Mouse (Mus musculus): ENCODE data around the gene 4931406C07Rik.
"Not testable (repeated sequence)": the region's sequence is repeated elsewhere in the genome, so short reads cannot be mapped to it uniquely, and the experiment has no call there.

4931406C07Rik gene

DNA sequence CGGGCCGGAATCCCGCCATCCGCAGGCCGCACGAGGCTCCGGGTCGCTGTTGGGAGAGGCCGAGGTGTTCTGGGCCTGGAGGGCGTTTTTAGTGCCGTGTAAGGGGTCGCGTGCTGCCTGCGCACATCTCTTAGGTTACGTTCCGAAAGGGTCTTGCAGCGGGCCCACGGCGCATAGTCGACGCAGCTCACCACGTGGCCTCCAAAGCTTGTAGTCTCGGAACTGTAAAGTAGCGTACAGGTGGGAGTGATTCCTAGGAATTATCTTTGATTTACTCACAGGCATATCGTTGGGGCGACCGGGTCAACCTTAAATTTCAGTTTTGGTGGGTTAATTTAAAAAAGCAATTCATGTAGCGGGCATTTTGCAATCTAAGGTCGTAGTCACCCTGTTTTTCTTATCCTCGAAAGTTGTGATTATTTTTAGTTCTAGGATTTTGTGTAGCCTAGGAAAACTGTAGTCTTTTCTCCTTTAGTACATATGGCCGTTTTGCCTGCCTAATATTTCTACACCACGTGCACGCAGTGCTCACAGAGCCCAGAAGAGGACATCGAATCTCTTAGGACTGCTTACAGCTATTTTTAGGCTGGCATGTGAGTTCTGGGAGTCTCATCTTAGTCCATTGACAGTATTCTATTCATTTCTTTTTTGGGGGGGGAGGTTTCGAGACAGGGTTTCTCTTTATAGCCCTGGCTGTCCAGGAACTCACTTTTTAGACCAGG, at the start of gene 4931406C07Rik:
Gene 4931406C07Rik, minus strand, starts transcription at position 51 of the 722 bp plus-strand sequence.
- no peak for DNase-seq

DNA sequence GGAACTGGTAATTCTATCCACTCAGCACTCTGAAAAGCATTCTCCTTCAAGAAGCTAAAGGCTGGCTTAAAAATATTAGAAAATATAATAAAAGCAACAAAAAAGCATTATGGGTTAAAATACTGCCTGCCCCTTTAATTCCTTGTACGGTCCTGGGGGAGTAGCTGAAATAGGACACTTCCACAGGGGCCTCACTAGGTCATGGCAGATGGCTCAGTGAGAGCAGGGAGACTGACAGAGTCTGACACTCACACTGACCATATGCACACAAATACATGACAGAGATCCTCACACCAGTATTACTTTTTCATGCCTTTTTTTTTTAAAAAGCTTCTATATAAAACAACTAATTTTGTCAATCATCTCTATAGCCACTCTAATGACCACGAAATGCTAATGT, 43.7 kb upstream of the 4931406C07Rik start:
- DNase-seq: no peak

DNA sequence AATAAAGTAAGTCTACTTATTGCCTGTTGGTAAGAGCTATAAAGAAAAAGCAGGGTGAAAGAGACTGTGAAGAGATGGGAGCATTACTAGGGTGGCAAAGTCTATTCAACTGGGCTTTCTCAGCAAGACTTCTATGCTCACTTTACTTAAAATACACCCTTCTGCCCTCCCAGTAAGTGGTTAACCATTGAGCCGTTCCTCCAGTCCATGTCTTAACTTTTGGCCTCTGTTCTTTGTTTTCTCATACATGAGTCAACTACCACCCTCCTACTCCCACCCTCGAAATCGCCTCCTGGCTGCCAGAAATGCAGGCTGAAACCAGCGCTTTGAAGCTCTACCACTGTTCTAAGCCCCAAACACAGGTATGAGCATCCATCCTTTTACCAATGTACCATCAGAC, 31.5 kb upstream of the 4931406C07Rik start:
- no peak for DNase-seq

DNA sequence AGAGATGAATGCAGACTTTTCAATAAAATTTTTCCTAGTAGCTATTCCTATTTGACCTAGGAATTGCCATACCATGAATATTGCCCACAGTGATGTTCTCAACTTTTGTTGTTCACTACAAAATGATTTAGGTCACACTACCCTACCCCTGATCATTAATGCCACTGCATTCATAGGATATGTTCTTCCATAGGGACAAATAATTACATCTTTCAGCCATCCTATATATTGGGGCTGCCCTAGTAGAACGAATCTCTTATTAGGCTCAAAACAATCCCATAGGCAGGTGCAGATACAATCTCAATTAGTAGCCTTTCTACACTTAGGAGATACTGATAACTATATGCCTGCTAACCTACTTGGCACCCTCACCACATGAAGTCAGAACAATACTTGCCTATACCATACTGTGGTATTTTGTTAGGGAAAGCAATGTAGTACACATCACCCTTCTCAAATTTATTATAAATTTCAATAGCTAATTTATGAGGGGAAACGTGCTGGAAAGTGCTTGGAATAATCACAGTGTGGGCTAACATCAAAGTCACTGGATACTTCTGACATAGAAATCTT, 12.0 kb upstream of the 4931406C07Rik start:
- DNase-seq: no peak

DNA sequence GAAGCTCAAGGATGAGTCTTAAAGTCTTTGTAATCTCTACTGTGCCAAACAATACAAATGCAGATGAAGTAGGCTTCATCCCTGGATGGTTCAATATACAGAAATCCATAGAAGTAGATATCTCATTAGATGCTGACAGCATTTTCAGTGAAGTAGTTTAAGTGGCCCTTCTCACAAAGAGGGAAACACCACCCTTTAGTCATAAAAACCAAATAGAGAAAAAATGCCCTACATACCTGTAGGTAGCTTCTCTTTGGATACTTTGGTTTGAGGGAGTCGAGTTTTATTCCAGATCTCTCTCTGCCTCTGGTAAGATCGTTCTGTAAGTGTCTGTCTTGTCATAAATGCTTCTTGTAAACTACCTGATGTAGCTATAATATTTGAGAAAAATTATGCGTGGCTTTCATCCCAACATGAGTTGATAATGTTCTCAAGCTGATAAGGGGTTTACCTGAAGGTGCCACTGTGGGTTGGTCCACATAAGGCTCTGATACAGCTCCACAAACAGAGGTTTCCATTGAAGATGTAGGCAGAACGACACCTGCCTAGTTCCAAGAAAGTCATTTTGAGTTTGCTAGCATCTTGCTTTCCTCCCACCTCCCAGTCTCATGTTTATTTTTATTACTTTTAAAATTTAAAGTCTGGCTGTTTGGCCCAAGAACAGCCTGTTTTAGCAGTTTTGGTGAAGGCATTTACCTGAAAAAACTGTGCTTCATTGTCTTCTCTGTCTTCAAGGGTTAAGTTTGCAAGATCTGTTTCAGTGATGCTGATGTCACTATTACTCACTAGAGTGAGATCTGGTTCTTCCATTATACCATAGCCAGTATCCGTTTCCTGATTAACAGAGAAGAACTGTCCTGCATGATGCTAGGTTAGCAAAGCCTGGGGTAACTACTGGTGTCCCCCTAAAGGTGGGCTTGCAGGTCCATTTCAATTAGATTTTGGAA, 11.2 kb upstream of the 4931406C07Rik start:
- no peak for DNase-seq

DNA sequence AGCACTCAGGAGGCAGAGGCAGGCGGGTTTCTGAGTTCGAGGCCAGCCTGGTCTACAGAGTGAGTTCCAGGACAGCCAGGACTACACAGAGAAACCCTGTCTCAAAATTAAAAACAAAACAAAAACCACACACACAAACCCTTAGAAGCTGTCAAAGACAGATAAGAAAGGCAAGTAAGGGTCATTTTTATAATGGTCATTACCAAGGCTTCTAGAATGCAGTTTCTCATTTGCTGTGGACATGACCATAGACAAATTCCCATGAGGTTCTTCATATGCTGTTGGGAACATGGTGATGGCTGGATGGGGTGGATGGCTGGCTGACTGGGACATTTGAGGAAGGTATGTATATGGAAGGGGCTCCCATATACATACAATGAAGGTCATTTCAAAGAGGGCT, 10.0 kb upstream of the 4931406C07Rik start:
- not testable (repeated sequence) for DNase-seq

DNA sequence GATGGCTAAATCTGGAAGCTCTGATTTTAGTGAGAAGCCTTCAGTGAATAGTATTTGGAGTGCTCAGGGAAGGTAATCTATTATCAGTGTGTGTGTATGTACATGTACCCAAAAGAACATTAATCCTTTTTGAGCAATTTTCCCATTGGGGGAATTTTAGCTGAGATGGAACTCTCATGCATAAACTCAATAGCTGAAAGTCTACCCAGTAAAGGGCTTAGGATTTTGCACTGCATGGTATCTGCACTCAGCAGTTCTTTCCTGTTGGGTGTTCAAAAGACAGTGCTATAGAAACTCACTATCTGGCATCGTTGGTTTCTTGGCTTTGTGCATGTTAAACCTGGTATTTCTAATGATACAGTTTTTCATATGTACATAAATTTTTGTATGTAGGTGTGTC, 8.4 kb upstream of the 4931406C07Rik start:
- no peak for DNase-seq

DNA sequence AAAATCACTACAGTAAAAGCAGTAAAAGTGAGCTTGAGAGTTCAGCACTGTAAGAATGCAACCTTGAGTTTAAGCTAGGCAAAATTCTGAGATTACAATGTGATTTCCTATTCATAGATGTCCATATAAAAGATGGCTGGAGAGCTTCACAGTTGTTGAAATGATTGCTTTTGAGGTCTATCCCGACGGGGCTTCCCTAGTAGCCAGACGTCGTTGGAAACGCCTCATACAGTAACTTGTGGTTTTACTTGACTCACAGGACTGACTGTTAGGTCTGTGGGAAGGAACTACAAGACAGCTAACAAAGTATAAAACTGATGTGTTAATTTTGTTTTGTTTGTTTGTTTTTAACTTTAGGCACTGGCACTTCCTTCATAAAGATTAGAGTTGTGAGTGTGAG, 7.4 kb upstream of the 4931406C07Rik start:
- DNase-seq: no peak

DNA sequence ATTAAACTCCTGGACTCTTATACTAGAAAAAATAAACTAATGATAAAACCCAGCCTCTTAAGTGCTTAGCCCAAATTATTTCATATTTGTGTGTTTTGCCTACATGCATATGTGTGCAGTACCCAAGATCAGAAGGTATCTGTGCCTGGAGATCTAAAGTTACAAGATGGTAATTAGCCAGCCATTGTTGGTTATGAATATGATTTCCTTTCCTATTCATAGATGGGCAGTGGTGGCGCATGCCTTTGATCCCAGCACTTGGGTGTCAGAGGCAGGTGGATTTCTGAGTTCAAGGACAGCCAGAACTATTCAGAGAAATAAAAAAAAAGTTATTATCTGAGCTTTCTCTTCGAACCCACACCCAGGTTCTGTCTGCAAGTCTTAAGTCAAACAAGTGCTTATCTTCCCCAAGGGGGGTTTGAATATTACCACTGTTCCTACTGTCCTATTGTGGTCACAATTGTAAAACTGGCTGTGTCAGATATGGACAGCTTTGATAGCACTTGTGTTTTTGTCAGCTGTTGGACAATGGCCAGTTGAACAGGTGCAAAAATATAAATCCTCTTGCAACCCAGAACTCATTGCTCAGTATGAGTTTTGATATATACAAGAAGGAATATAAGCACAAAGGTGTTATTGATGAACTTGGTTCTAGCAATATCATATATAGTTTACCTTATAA, 5.9 kb upstream of the 4931406C07Rik start:
- DNase-seq: no peak

DNA sequence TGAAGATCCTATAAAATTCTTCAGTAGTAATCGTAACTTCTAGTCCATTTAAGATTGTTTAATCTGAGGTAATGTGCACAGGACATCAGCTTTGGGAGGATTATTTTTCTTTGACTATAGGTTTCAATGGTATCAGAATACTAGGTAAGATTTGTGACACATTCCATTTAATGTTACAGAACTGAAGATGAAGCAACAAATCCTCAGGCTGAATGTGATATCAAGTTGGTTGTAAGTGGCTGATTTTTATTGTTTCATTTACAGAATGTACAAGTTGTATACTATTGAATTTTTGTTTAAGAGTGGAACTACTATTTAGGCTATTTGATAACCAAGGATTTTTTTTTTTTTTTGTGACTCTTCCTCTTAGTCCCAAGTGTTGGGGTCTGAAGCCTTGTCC, 3.9 kb upstream of the 4931406C07Rik start:
- no peak for DNase-seq

DNA sequence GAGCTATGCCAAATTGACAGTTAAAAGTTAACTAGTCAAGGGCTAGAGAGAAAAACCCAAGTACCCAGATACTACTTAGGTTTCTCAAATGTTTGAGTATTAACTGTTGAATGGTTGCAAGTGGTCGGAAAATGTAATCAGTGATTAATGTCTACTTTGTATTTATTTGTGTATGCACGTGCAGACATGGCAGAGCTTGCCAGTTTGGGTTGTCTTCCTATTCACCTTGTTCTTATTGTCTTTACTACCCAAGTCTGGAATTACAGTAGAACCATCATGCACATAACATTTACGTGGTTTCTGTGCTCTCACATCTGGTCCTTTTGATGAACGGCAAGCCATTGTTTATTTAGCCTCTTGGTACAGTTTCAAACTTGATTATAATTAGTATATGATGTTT, 3.2 kb upstream of the 4931406C07Rik start:
- DNase-seq: no peak

DNA sequence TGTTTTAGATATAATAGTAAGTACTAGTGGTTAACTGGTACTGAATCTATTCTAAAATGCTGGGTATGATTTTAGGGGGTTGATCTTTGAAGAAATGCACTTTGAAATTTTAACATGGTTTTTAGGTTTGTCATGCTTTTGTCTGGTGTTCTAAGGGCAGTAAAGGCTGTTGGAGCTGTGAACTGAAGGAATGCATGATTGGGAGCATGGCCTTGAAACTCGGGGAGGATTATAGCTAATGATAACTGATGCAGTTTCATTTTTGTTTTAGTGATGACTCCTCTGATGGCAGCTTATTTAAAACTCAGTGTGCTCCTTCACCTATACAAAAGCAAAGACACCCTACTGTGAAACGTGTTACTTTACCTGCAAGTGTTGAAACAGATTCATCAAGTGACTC, 2.0 kb upstream of the 4931406C07Rik start:
- DNase-seq: no peak

DNA sequence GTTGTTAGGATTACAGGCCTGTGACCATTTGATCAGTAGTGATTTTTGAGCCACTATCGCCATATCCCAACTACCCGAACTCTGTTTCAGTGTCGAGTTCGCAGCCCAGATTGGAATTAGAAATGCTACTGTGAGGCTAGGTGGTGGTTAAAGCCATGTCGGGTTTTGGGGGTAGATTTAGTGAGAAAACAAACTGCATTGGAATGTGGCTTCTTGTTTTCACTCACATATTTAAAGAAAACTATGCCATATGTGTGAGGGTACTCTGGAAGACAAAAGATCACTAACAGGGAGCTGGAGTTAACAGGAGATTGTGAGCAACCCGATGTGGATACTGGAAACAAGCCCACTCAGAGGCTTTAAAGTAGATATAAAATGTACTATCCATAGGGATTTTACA, 1.0 kb upstream of the 4931406C07Rik start:
- no peak for DNase-seq

DNA sequence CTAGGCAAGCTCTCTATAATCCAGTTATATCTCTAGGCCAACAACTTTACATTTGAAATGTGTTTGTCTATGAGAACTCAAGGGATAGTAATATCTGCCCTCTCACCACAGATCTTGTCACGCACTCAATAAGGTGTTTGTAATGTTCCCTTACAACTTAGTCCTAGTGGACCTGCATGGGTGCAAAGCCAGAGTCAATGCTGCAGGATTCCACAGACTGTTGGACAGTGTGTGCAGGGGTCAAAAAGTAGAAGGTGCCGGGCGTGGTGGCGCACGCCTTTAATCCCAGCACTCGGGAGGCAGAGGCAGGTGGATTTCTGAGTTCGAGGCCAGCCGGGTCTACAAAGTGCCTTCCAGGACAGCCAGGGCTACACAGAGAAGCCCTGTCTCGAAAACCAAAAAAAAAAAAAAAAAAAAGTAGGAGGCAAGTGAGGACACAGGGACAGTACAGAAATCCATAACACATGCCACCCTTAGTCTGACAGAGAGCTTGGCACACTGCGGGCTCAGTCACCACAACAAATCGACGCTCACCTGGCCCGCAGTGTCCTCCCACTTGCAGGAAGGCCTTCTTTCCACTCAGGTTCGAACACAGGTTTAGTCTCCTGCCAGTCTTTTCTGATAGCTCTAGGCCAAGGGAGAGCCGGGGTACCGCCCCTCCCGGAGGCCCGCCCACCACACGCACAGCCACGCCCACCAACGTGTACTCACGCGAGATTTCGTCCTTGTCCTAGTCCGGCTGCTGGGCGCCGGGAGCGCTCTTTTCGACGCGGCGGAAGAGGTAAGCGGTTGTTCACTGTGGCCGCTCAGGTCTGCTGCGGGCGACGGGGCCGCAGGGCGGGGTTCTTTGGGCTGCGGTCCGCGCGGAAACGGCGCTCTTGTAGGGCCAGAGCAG, 498 bp downstream of the 4931406C07Rik start, which contains the start of gene Taf1d:
Gene Taf1d, plus strand, starts transcription at position 712 of the 895 bp plus-strand sequence.
- DNase-seq: peak; percentile 95

DNA sequence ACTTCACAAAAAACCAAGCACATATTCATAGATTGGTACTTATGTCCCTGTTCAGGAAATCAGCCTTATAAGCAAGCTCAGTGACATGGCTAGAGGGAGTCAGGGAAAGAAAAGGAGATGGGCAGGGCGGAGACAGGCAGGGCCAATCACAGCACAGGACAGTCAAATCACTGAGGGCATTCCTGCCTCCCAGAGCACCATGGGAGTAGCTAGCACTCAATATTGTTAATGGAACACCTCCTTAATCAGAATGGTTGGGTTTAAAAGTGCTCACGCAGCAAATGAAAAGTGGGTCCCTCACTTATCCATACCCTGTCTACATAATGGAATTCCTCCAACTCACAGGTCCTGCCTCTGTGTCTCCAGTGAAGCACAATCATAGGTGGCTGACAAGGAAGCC, 3.4 kb downstream of the 4931406C07Rik start:
- DNase-seq: no peak

DNA sequence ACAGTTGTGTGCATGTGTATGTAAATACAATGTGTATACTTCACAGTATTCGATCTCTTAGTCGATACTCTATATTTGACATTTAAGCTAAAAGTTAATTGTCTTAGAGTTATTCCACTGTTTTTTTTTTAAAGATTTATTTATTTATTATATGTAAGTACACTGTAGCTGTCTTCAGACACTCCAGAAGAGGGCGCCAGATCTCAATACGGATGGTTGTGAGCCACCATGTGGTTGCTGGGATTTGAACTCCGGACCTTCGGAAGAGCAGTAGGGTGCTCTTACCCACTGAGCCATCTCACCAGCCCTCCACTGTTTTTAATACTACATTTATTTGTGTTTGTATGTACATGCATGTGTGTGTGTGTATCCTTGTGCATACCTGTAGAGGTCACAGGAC, 4.2 kb downstream of the 4931406C07Rik start:
- DNase-seq: not testable (repeated sequence)

DNA sequence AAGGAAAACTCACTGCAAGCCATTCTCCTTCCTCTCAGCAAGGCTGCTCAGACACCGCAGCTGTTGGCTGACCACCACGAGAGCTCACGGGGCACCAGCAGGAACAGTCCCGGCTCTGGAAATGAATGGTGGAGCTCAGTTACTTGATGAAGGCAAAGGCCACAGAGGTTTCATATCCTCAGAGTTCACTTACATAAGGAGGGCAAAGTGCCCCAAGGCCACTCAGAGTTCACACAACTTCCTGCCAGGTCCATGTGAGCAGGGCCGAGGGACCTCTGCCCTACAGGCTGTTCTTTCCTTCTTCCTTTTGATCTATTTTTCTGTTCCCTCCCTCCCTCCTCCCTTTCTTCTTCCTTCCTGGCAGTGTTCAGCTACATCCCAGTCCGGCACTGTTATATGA, 4.8 kb downstream of the 4931406C07Rik start:
- DNase-seq: peak; percentile 51

DNA sequence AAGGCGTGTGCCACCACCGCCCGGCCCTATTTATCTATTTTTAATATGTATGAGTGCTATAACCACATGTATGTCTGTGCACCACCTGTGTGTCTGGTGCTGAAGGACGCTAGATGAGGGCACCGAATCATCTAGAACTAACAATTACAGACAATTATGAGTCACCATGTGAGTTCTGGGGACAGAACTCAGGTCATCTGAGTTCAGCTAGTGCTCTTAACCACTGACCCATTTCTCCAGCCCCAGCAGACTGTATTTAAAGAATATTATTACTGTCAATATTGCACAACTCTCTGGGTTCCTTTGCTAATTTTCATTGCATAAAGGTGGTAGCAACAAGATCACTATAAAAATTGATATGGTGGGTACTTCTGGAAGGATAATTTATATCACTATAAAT, 6.2 kb downstream of the 4931406C07Rik start:
- DNase-seq: no peak

DNA sequence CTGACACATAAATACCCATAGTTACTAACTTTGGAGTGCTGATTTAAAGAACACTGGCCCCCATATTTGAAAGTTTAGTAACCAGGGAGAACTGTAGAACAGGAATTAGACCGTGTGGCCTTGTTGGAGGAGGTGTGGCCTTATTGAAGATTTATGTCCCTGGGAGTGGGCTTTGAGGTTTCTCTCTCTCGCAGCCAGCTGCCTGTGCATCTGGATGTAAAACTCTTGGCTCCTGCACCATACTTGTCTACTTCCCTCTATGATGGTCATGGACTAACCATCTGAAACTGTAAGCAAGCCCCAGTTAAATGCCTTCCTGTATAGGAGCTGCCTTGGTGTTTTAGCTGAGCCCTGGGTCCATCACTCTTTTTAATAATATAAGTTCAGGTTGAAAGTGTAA, 7.8 kb downstream of the 4931406C07Rik start:
- DNase-seq: no peak

DNA sequence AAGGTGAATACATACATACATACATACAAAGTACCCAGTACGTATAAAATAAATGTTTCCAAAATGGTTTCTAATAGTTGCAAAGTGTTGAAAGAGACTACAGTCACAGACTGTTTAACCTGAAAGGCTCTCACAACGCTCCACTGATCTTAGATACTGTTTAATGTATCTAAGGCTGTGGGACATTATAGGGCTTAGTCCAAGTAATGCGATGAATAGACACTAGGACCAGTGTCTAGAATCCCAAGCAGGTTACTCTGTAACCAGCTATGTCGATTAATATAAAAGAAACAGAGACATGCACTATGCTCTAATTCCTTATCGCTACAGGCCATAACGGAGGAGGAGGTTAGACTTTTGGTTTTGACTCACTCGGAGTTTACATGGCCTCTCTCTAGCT, 9.1 kb downstream of the 4931406C07Rik start:
- no peak for DNase-seq

DNA sequence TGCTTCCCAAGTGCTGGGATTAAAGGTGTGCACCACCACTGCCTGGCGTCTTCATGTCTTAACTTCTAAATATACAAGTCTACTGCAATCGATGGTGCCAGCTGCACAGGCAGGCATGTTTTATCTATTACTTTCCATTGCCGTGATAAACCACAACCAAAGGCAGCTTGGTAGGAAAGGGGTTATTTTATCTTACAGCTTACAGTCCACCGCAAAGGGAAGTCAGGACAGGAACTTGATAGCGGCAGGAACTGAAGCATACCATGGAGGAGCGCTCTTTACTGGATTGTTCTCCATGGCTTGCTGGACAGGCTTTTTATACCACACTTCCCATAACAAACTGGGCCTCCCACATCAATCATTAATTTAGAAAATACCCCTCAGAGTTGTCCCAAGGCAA, 17.0 kb downstream of the 4931406C07Rik start:
- no peak for DNase-seq

DNA sequence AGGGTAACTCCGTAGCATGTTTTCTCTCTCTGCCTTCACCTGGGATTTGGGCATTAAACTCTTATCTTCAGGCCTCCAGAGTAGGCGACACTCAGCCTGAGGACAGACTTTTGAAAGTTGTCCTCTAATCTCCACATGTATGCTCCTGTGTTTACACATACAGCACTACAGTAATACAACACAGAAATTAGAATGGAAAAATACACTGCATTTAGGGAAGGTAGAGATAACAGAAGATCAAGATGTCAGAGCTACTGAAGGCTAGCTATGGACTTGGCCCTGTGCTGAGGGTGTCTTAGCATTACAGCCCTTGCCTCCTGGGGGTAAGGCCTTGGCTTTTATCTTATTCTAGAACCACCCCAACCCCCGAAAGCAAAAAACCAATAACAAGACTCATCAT, 17.8 kb downstream of the 4931406C07Rik start:
- no peak for DNase-seq

Data from layer of hippocampus, adult 9-11 months (tissue).